Mouse (Mus musculus) erythroblast, embryonic 14.5 days (primary cell): Measurements from ENCODE around the gene Rap1gap2. TPM values are rescaled to one million over a fixed set of nuclear protein-coding genes. Genes with fewer than 3 reads are reported as not detected.

Experiments
- H3K27me3 ChIP-seq: 2 replicates; pipeline ENCODE4 v1.6.1; 2012; ENCODE audit warnings: inconsistent platforms; ENCODE audit not compliant: control insufficient read depth
- H3K36me3 ChIP-seq: 2 replicates; pipeline ENCODE4 v1.6.1; 2012; ENCODE audit warnings: mild to moderate bottlenecking, inconsistent platforms; ENCODE audit not compliant: control insufficient read depth
- H3K4me1 ChIP-seq: 2 replicates; pipeline ENCODE4 v1.6.1; 2012; ENCODE audit warnings: inconsistent platforms; ENCODE audit not compliant: control insufficient read depth
- H3K4me3 ChIP-seq: replicated peaks from 2 replicates; pipeline ENCODE3; 2012; ENCODE audit warnings: moderate library complexity, mild to moderate bottlenecking, inconsistent platforms
- H3K9me3 ChIP-seq: 2 replicates; pipeline ENCODE4 v1.6.1; 2012; ENCODE audit warnings: low read length, inconsistent platforms, mixed read lengths; ENCODE audit not compliant: control insufficient read depth
- GATA1 ChIP-seq: IDR thresholded peaks from 2 replicates; pipeline ENCODE4 v1.6.1; 2012; ENCODE audit warnings: low read length, inconsistent platforms, mixed read lengths
- TAL1 ChIP-seq: IDR thresholded peaks from 3 replicates; pipeline ENCODE4 v1.6.1; 2012; ENCODE audit warnings: low read length, inconsistent platforms, mixed read lengths
- polyA plus RNA-seq: library from polyadenylated mRNA; stranded (reverse); fragments of >175 nt; gene quantifications from 2 replicates; pipeline ENCODE4 v1.2.3, GENCODE M21; 2012

Gene Rap1gap2
- polyA plus RNA-seq, 1 experiment = 0.03 TPM

- Histone ChIP-seq H3K36me3 (peaks cover 22% of the 10 kb centered on the region), H3K9me3 (no peaks in the 10 kb centered on the region), H3K4me1 (peaks cover 56% of the 10 kb centered on the region), H3K4me3 (peak overlapping the region; percentile 85), H3K27me3 (peaks cover 8% of the 10 kb centered on the region)
- TF ChIP-seq TAL1 (no peak; the same call in 2 of the 3 replicates), GATA1 (no peak)
These were observed 38.0 kb upstream of the Rap1gap2 start for GRCm38 (mm10) chr11:74648676-74649075.

- peaks cover 15% of the 10 kb centered on the region for H3K36me3 ChIP-seq
- H3K27me3 ChIP-seq = peaks cover 8% of the 10 kb centered on the region
- peaks cover 52% of the 10 kb centered on the region for H3K4me1 ChIP-seq
- TF ChIP-seq GATA1 (no peak), TAL1 (no peak)
- no peak overlapping the region for H3K4me3 ChIP-seq
- no peaks in the 10 kb centered on the region for H3K9me3 ChIP-seq
These were observed 37.3 kb upstream of the Rap1gap2 start for GRCm38 (mm10) chr11:74647966-74648365.

GRCm38 (mm10) chr11:74639628-74640027 lies 28.9 kb upstream of the Rap1gap2 start:
- Histone ChIP-seq H3K36me3 (peaks cover 39% of the 10 kb centered on the region), H3K4me1 (peaks cover 14% of the 10 kb centered on the region), H3K4me3 (no peak overlapping the region), H3K27me3 (peaks cover 82% of the 10 kb centered on the region), H3K9me3 (peaks cover 14% of the 10 kb centered on the region)
- TF ChIP-seq GATA1 (no peak), TAL1 (no peak)

GRCm38 (mm10) chr11:74638791-74639411 lies 28.2 kb upstream of the Rap1gap2 start:
- Histone ChIP-seq H3K4me1 (peaks cover 14% of the 10 kb centered on the region), H3K9me3 (peaks cover 14% of the 10 kb centered on the region), H3K4me3 (peak overlapping the region; percentile 54), H3K27me3 (peaks cover 75% of the 10 kb centered on the region), H3K36me3 (peaks cover 41% of the 10 kb centered on the region)
- TF ChIP-seq GATA1 (no peak), TAL1 (no peak)

GRCm38 (mm10) chr11:74637971-74638790 lies 27.5 kb upstream of the Rap1gap2 start:
- Histone ChIP-seq H3K9me3 (peaks cover 14% of the 10 kb centered on the region), H3K27me3 (peaks cover 73% of the 10 kb centered on the region), H3K4me1 (peaks cover 14% of the 10 kb centered on the region), H3K36me3 (peaks cover 44% of the 10 kb centered on the region), H3K4me3 (peak overlapping the region; percentile 54)
- no peak for TF ChIP-seq TAL1
- no peak for TF ChIP-seq GATA1

- TF ChIP-seq TAL1 (no peak), GATA1 (no peak)
- Histone ChIP-seq H3K4me3 (peak overlapping the region; percentile 54), H3K4me1 (peaks cover 14% of the 10 kb centered on the region), H3K27me3 (peaks cover 73% of the 10 kb centered on the region), H3K9me3 (peaks cover 14% of the 10 kb centered on the region), H3K36me3 (peaks cover 49% of the 10 kb centered on the region)
These were observed 26.8 kb upstream of the Rap1gap2 start for GRCm38 (mm10) chr11:74637486-74637885.

- Histone ChIP-seq H3K9me3 (peaks cover 14% of the 10 kb centered on the region), H3K4me1 (peaks cover 14% of the 10 kb centered on the region), H3K27me3 (peaks cover 48% of the 10 kb centered on the region), H3K4me3 (no peak overlapping the region), H3K36me3 (peaks cover 68% of the 10 kb centered on the region)
- TF ChIP-seq GATA1 = no peak
- no peak for TF ChIP-seq TAL1
These were observed 24.0 kb upstream of the Rap1gap2 start for GRCm38 (mm10) chr11:74634490-74635275.

GRCm38 (mm10) chr11:74631880-74632789 lies 21.4 kb upstream of the Rap1gap2 start:
- 0 out of 2 replicates have a peak, but pooled peaks cover 1% of the 10 kb centered on the region for H3K9me3 ChIP-seq
- H3K27me3 ChIP-seq = peaks cover 22% of the 10 kb centered on the region
- TF ChIP-seq GATA1 (no peak), TAL1 (no peak)
- no peak overlapping the region for H3K4me3 ChIP-seq
- H3K36me3 ChIP-seq = peaks cover 68% of the 10 kb centered on the region
- peaks cover 2% of the 10 kb centered on the region for H3K4me1 ChIP-seq

- Histone ChIP-seq H3K27me3 (peaks cover 3% of the 10 kb centered on the region), H3K4me3 (no peak overlapping the region), H3K4me1 (peaks cover 33% of the 10 kb centered on the region), H3K9me3 (no peaks in the 10 kb centered on the region), H3K36me3 (peaks cover 76% of the 10 kb centered on the region)
- TF ChIP-seq GATA1 (no peak), TAL1 (no peak)
These were observed 16.8 kb upstream of the Rap1gap2 start for GRCm38 (mm10) chr11:74627481-74627880.
